Mouse (Mus musculus) hindbrain, embryonic 10.5 days (tissue): ENCODE data around the gene Bri3. TPM values are rescaled to one million over a fixed set of nuclear protein-coding genes. Genes with fewer than 3 reads are reported as not detected.

Source experiments
- DNase-seq: peaks from one replicate; pipeline ENCODE4 v3.0.0-alpha.2; 2017; ENCODE audit warnings: low spot score
- H3K27ac ChIP-seq: fragments of 300-500 bp; sonication (generic); 2 replicates; pipeline ENCODE4 v1.5.1; 2016; ENCODE audit warnings: mild to moderate bottlenecking, moderate library complexity
- H3K27me3 ChIP-seq: fragments of 300-500 bp; sonication (generic); 2 replicates; pipeline ENCODE4 v1.6.1; 2016; ENCODE audit warnings: mild to moderate bottlenecking; ENCODE audit not compliant: poor library complexity, insufficient read depth, severe bottlenecking
- H3K36me3 ChIP-seq: fragments of 300-500 bp; sonication (generic); 2 replicates; pipeline ENCODE4 v1.6.1; 2016; ENCODE audit warnings: mild to moderate bottlenecking, moderate library complexity
- H3K4me1 ChIP-seq: fragments of 300-500 bp; sonication (generic); replicated peaks from 2 replicates; pipeline ENCODE4 v1.6.1; 2016; ENCODE audit warnings: mild to moderate bottlenecking
- H3K4me3 ChIP-seq: fragments of 300-500 bp; sonication (generic); 2 replicates; pipeline ENCODE4 v1.5.1; 2016; ENCODE audit warnings: mild to moderate bottlenecking, moderate library complexity
- H3K9me3 ChIP-seq: fragments of 300-500 bp; sonication (generic); 2 replicates; pipeline ENCODE4 v1.6.1; 2016; ENCODE audit warnings: mild to moderate bottlenecking, moderate library complexity
- WGBS: fragments of 180-500 bp; shearing (Covaris S2); methylation state at CpG from one replicate; pipeline ENCODE4 v1.1.7; 2016; 5-methylcytosine and 5-hydroxymethylcytosine counted together
- polyA plus RNA-seq: library from polyadenylated mRNA; unstranded; fragments of >200 nt; fragmentation: Nextera tagmentation; extraction: Ambion mirVana; gene quantifications from 2 replicates; pipeline ENCODE4 v1.2.1, GENCODE M21; 2016

Gene Bri3
- polyA plus RNA-seq, 1 experiment from 2014 or later: 157 TPM

GRCm38 (mm10) chr5:144246669-144247068, 2.4 kb downstream of the Bri3 start:
- WGBS: 87% methylated on average over 7 of the region's 7 CpGs
- DNase-seq: no peak
- H3K4me1 ChIP-seq: no peaks in the 10 kb centered on the region
- no peak overlapping the region for H3K4me3 ChIP-seq
- no peaks in the 10 kb centered on the region for H3K27me3 ChIP-seq
- H3K27ac ChIP-seq: no peak overlapping the region
- H3K36me3 ChIP-seq: no peaks in the 10 kb centered on the region
- H3K9me3 ChIP-seq: peaks cover 10% of the 10 kb centered on the region; the same call in 1 of the 2 replicates

GRCm38 (mm10) chr5:144247307-144247706, 3.1 kb downstream of the Bri3 start:
- no peaks in the 10 kb centered on the region for H3K4me1 ChIP-seq
- no peaks in the 10 kb centered on the region for H3K27me3 ChIP-seq
- H3K27ac ChIP-seq: no peak overlapping the region
- no peaks in the 10 kb centered on the region for H3K36me3 ChIP-seq
- H3K4me3 ChIP-seq: no peak overlapping the region
- peaks cover 10% of the 10 kb centered on the region; the same call in 1 of the 2 replicates for H3K9me3 ChIP-seq
- DNase-seq: no peak
- WGBS: 81% methylated on average over 10 of the region's 10 CpGs

GRCm38 (mm10) chr5:144247906-144248585, 3.8 kb downstream of the Bri3 start:
- 81% methylated on average over 10 of the region's 10 CpGs for WGBS
- Histone ChIP-seq H3K36me3 (no peaks in the 10 kb centered on the region), H3K27me3 (no peaks in the 10 kb centered on the region), H3K4me1 (no peaks in the 10 kb centered on the region), H3K4me3 (no peak overlapping the region), H3K27ac (no peak overlapping the region), H3K9me3 (peaks cover 10% of the 10 kb centered on the region; the same call in 1 of the 2 replicates)
- DNase-seq: no peak

GRCm38 (mm10) chr5:144249871-144250270, 5.6 kb downstream of the Bri3 start:
- Histone ChIP-seq H3K9me3 (peaks cover 10% of the 10 kb centered on the region; the same call in 1 of the 2 replicates), H3K27ac (no peak overlapping the region), H3K27me3 (no peaks in the 10 kb centered on the region), H3K4me3 (no peak overlapping the region), H3K36me3 (no peaks in the 10 kb centered on the region), H3K4me1 (peaks cover 8% of the 10 kb centered on the region)
- WGBS: 80% methylated on average over 3 of the region's 3 CpGs
- no peak for DNase-seq

GRCm38 (mm10) chr5:144251876-144252577, 7.8 kb downstream of the Bri3 start:
- no peak for DNase-seq
- H3K4me3 ChIP-seq: no peak overlapping the region
- WGBS: 94% methylated on average over 13 of the region's 13 CpGs
- no peaks in the 10 kb centered on the region for H3K36me3 ChIP-seq
- H3K9me3 ChIP-seq: peaks cover 10% of the 10 kb centered on the region; the same call in 1 of the 2 replicates
- no peak overlapping the region for H3K27ac ChIP-seq
- no peaks in the 10 kb centered on the region for H3K27me3 ChIP-seq
- H3K4me1 ChIP-seq: peaks cover 15% of the 10 kb centered on the region

GRCm38 (mm10) chr5:144253212-144253611, 9.0 kb downstream of the Bri3 start:
- 74% methylated on average over 4 of the region's 4 CpGs for WGBS

GRCm38 (mm10) chr5:144254122-144254810, 10.0 kb downstream of the Bri3 start:
- peak overlapping the region; percentile 98 for H3K27ac ChIP-seq

More at GRCm38 (mm10) chr5:144253212-144253611, 9.0 kb downstream of the Bri3 start:
- H3K4me3 ChIP-seq: no peak overlapping the region
- H3K4me1 ChIP-seq: peaks cover 27% of the 10 kb centered on the region
- no peaks in the 10 kb centered on the region for H3K27me3 ChIP-seq
- DNase-seq: no peak
- peaks cover 10% of the 10 kb centered on the region; the same call in 1 of the 2 replicates for H3K9me3 ChIP-seq
- H3K36me3 ChIP-seq: peaks cover 11% of the 10 kb centered on the region
- no peak overlapping the region for H3K27ac ChIP-seq

GRCm38 (mm10) chr5:144254811-144255631, 10.8 kb downstream of the Bri3 start:
- Histone ChIP-seq H3K4me1 (peaks cover 42% of the 10 kb centered on the region), H3K27ac (peak overlapping the region; percentile 98), H3K27me3 (no peaks in the 10 kb centered on the region), H3K36me3 (peaks cover 28% of the 10 kb centered on the region), H3K4me3 (peak overlapping the region; percentile 99), H3K9me3 (peaks cover 6% of the 10 kb centered on the region; the same call in 1 of the 2 replicates)
- under 1% methylated on average over 84 of the region's 84 CpGs for WGBS
- DNase-seq: peak; percentile 93

More at GRCm38 (mm10) chr5:144254122-144254810, 10.0 kb downstream of the Bri3 start:
- WGBS: 60% methylated on average over 16 of the region's 16 CpGs
- DNase-seq: no peak
- H3K27me3 ChIP-seq: no peaks in the 10 kb centered on the region
- H3K9me3 ChIP-seq: peaks cover 10% of the 10 kb centered on the region; the same call in 1 of the 2 replicates
- H3K4me3 ChIP-seq: peak overlapping the region; percentile 99
- peaks cover 37% of the 10 kb centered on the region for H3K4me1 ChIP-seq
- H3K36me3 ChIP-seq: peaks cover 22% of the 10 kb centered on the region

- Histone ChIP-seq H3K36me3 (peaks cover 36% of the 10 kb centered on the region), H3K4me3 (peak overlapping the region; percentile 99), H3K27me3 (no peaks in the 10 kb centered on the region), H3K9me3 (no peaks in the 10 kb centered on the region), H3K4me1 (peaks cover 45% of the 10 kb centered on the region), H3K27ac (peak overlapping the region; percentile 98)
- under 1% methylated on average over 40 of the region's 40 CpGs for WGBS
- peak; percentile 72 for DNase-seq
Observed at GRCm38 (mm10) chr5:144255632-144256540, 11.6 kb downstream of the Bri3 start.

GRCm38 (mm10) chr5:144256541-144256870, 12.3 kb downstream of the Bri3 start:
- H3K27ac ChIP-seq: peak overlapping the region; percentile 98
- no peaks in the 10 kb centered on the region for H3K27me3 ChIP-seq
- WGBS: 18% methylated on average over 7 of the region's 7 CpGs
- H3K4me3 ChIP-seq: peak overlapping the region; percentile 99
- no peaks in the 10 kb centered on the region for H3K9me3 ChIP-seq
- H3K36me3 ChIP-seq: peaks cover 43% of the 10 kb centered on the region
- DNase-seq: no peak
- H3K4me1 ChIP-seq: peaks cover 49% of the 10 kb centered on the region

GRCm38 (mm10) chr5:144256888-144257287, 12.7 kb downstream of the Bri3 start:
- Histone ChIP-seq H3K27me3 (no peaks in the 10 kb centered on the region), H3K36me3 (peaks cover 46% of the 10 kb centered on the region), H3K27ac (peak overlapping the region; percentile 98), H3K4me1 (peaks cover 52% of the 10 kb centered on the region), H3K4me3 (peak overlapping the region; percentile 99), H3K9me3 (no peaks in the 10 kb centered on the region)
- 50% methylated on average over 1 of the region's 1 CpGs for WGBS
- peak; percentile 34 for DNase-seq
